Mouse (Mus musculus): ENCODE data around the gene Bank1. TPM values are rescaled to one million over a fixed set of nuclear protein-coding genes. Genes with fewer than 3 reads are reported as not detected.
"Not testable (repeated sequence)": the region's sequence is repeated elsewhere in the genome, so short reads cannot be mapped to it uniquely, and the experiment has no call there.

The Bank1 gene
- total and polyA plus RNA-seq, 2 experiments from 2014 or later = 0.38 to 0.39 TPM

GRCm38 (mm10) chr3:136306564-136307158 lies 19.2 kb downstream of the Bank1 start:
- no peak overlapping the region for H3K4me3 ChIP-seq (ENCODE audit: low read depth, low read length)
- no peak overlapping the region for H3K27ac ChIP-seq (ENCODE audit: low read depth, low read length)
- TF ChIP-seq CTCF (IDR thresholded peaks at IDR 0.05; ENCODE audit: low read depth) = no peak
- H3K36me3 ChIP-seq (ENCODE audit: insufficient read depth) = no peaks in the 10 kb centered on the region
- WGBS = 28% methylated on average over 5 of the region's 5 CpGs
- ATAC-seq (no peak; the same call in 1 of the 2 replicates), DNase-seq (no peak)
- no peak overlapping the region for H3K9ac ChIP-seq
- H3K27me3 ChIP-seq (ENCODE audit: insufficient read depth, low read length) = no peaks in the 10 kb centered on the region
- no peak overlapping the region for H3K4me2 ChIP-seq (ENCODE audit: low read depth)
- H3K4me1 ChIP-seq (ENCODE audit: insufficient read depth) = 0 out of 2 replicates have a peak, but pooled peaks cover 3% of the 10 kb centered on the region
- no peaks in the 10 kb centered on the region for H3K9me3 ChIP-seq (ENCODE audit: low read length)

- 48% methylated on average over 1 of the region's 1 CpGs for WGBS
Observed at GRCm38 (mm10) chr3:136302541-136302940, 23.3 kb downstream of the Bank1 start.

GRCm38 (mm10) chr3:136300810-136301209 lies 25.1 kb downstream of the Bank1 start:
- H3K4me1 ChIP-seq (ENCODE audit: insufficient read depth); H3K27me3 ChIP-seq (ENCODE audit: insufficient read depth, low read length); DNase-seq; H3K27ac ChIP-seq (ENCODE audit: low read depth, low read length); H3K4me2 ChIP-seq (ENCODE audit: low read depth); H3K4me3 ChIP-seq (ENCODE audit: low read depth, low read length); H3K9ac ChIP-seq; H3K36me3 ChIP-seq (ENCODE audit: insufficient read depth); H3K9me3 ChIP-seq (ENCODE audit: low read length); ATAC-seq: not testable (repeated sequence)
- 89% methylated on average over 2 of the region's 2 CpGs for WGBS

More at GRCm38 (mm10) chr3:136302541-136302940, 23.3 kb downstream of the Bank1 start:
- no peak for DNase-seq
- Histone ChIP-seq H3K27ac (ENCODE audit: low read depth, low read length) (no peak overlapping the region), H3K9ac (no peak overlapping the region), H3K4me2 (ENCODE audit: low read depth) (no peak overlapping the region), H3K4me3 (ENCODE audit: low read depth, low read length) (no peak overlapping the region), H3K9me3 (ENCODE audit: low read length) (no peaks in the 10 kb centered on the region), H3K27me3 (ENCODE audit: insufficient read depth, low read length) (no peaks in the 10 kb centered on the region), H3K4me1 (ENCODE audit: insufficient read depth) (0 out of 2 replicates have a peak, but pooled peaks cover 3% of the 10 kb centered on the region), H3K36me3 (ENCODE audit: insufficient read depth) (no peaks in the 10 kb centered on the region)
- no peak for ATAC-seq
- TF ChIP-seq CTCF (IDR thresholded peaks at IDR 0.05; ENCODE audit: low read depth) = no peak

- no peak for TF ChIP-seq CTCF (IDR thresholded peaks at IDR 0.05; ENCODE audit: low read depth)
- H3K36me3 ChIP-seq (ENCODE audit: insufficient read depth) = no peaks in the 10 kb centered on the region
- WGBS = 77% methylated on average over 2 of the region's 2 CpGs
- no peak overlapping the region for H3K4me3 ChIP-seq (ENCODE audit: low read depth, low read length)
- H3K27me3 ChIP-seq (ENCODE audit: insufficient read depth, low read length) = no peaks in the 10 kb centered on the region
- no peak overlapping the region for H3K4me2 ChIP-seq (ENCODE audit: low read depth)
- no peaks in the 10 kb centered on the region for H3K9me3 ChIP-seq (ENCODE audit: low read length)
- ATAC-seq (no peak), DNase-seq (no peak)
- no peak overlapping the region for H3K27ac ChIP-seq (ENCODE audit: low read depth, low read length)
- H3K4me1 ChIP-seq (ENCODE audit: insufficient read depth) = no peaks in the 10 kb centered on the region
- H3K9ac ChIP-seq = no peak overlapping the region
Observed at GRCm38 (mm10) chr3:136297355-136297754, 28.5 kb downstream of the Bank1 start.

- H3K9me3 ChIP-seq (ENCODE audit: low read length) = no peaks in the 10 kb centered on the region
- ATAC-seq (no peak; the same call in 1 of the 2 replicates), DNase-seq (peak; percentile 51)
- H3K36me3 ChIP-seq (ENCODE audit: insufficient read depth) = no peaks in the 10 kb centered on the region
- no peak for TF ChIP-seq CTCF (IDR thresholded peaks at IDR 0.05; ENCODE audit: low read depth)
- no peak overlapping the region for H3K4me3 ChIP-seq (ENCODE audit: low read depth, low read length)
- 54% methylated on average over 2 of the region's 2 CpGs for WGBS
- no peak overlapping the region for H3K27ac ChIP-seq (ENCODE audit: low read depth, low read length)
- no peak overlapping the region for H3K9ac ChIP-seq
- no peak overlapping the region for H3K4me2 ChIP-seq (ENCODE audit: low read depth)
- H3K27me3 ChIP-seq (ENCODE audit: insufficient read depth, low read length) = no peaks in the 10 kb centered on the region
- no peaks in the 10 kb centered on the region for H3K4me1 ChIP-seq (ENCODE audit: insufficient read depth)
Observed at GRCm38 (mm10) chr3:136295250-136295649, 30.6 kb downstream of the Bank1 start.

DNA sequence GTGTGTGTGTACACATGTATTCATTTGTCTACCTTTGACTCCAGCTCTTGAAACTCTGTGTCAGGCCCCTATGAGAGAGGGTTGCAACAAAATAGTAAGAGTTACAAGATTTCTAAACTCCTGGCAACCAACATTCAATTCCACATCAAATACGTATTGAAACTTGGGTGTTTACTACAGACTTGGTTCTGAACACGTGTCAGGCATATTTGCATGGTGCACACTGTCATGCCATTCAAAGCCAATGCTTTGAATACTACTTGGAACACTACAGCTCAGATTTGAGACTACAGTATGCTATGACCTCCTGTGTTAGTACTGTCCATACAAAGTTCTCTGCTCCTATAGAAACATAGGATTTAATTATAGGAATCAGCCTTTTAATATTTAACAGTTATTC lies 38.0 kb downstream of the Bank1 start:
- no peak for TF ChIP-seq CTCF (IDR thresholded peaks at IDR 0.05; ENCODE audit: low read depth)
- no peaks in the 10 kb centered on the region for H3K36me3 ChIP-seq (ENCODE audit: insufficient read depth)
- no peak overlapping the region for H3K9ac ChIP-seq
- no peak overlapping the region for H3K27ac ChIP-seq (ENCODE audit: low read depth, low read length)
- ATAC-seq (no peak), DNase-seq (no peak)
- no peaks in the 10 kb centered on the region for H3K27me3 ChIP-seq (ENCODE audit: insufficient read depth, low read length)
- H3K9me3 ChIP-seq (ENCODE audit: low read length) = no peaks in the 10 kb centered on the region
- 73% methylated on average over 2 of the region's 2 CpGs for WGBS
- H3K4me3 ChIP-seq (ENCODE audit: low read depth, low read length) = no peak overlapping the region
- H3K4me1 ChIP-seq (ENCODE audit: insufficient read depth) = no peaks in the 10 kb centered on the region
- H3K4me2 ChIP-seq (ENCODE audit: low read depth) = no peak overlapping the region

DNA sequence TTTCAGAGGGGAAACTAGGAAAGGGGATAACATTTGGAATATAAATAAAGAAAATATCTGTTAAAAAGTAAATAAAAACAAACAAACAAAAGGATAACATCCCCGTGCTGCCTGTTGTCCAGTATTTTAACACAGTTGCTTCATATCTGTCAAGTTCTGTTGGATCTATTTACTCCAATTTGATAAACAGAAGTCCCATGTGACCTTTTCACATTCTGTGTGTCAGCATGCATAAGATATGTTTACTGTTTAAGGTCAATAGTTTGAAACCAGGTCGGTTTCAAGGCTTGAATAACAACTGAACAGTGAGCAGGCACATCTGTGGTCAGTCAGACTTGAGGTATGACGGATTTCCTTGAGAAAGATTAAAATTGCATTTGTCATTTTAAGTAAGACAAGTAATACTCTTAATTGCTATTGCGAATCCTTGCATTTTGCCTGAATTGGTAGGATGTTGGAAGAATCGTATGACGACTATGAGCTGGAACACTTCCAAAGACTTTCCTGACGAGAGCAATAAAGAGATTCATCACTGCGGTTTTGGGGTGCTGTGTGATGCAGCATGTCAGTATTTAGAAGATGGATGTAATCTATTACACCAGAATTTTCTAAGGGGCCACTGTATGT lies 60.8 kb downstream of the Bank1 start:
- DNase-seq (no peak), ATAC-seq (no peak)
- Histone ChIP-seq H3K4me2 (ENCODE audit: low read depth) (no peak overlapping the region), H3K9ac (no peak overlapping the region), H3K9me3 (ENCODE audit: low read length) (no peaks in the 10 kb centered on the region), H3K27me3 (ENCODE audit: insufficient read depth, low read length) (no peaks in the 10 kb centered on the region), H3K36me3 (ENCODE audit: insufficient read depth) (no peaks in the 10 kb centered on the region), H3K4me3 (ENCODE audit: low read depth, low read length) (no peak overlapping the region), H3K4me1 (ENCODE audit: insufficient read depth) (no peaks in the 10 kb centered on the region), H3K27ac (ENCODE audit: low read depth, low read length) (no peak overlapping the region)
- TF ChIP-seq CTCF (IDR thresholded peaks at IDR 0.05; ENCODE audit: low read depth) = no peak
- 84% methylated on average over 8 of the region's 8 CpGs for WGBS

All from forebrain, postnatal 0 days (tissue).